Mouse (Mus musculus): ENCODE results near the gene Catip.

DNA sequence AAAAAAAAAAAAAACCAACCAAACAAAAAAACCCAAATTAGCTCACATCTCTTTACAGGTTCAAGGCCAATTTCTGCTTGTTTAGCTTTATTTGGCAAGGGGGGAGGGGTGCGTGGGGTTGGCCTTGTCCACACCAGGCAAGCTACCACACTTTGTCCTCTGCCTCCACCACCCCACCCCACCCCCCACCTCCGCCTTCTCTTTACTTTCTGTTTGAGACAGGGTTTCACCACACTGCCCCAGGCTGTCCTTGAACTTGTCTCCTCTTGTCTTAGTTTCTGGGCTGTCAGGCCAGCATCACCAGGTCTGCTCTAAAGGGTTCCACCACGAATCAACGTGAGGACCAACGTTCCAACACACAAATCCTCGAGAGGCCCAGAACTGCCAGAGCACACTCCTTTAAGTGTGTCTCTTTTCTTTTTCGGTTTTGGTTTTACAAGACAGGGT lies 17.2 kb downstream of the Catip start:
- TF ChIP-seq CTCF (IDR thresholded peaks at IDR 0.05; ENCODE audit: extremely low read depth, insufficient read depth, low read length) (no peak), POLR2A (IDR thresholded peaks at IDR 0.05; ENCODE audit: extremely low read depth, insufficient read depth, low read length) (no peak)
